Mouse (Mus musculus): ENCODE measurements around the gene Iqch.

DNA sequence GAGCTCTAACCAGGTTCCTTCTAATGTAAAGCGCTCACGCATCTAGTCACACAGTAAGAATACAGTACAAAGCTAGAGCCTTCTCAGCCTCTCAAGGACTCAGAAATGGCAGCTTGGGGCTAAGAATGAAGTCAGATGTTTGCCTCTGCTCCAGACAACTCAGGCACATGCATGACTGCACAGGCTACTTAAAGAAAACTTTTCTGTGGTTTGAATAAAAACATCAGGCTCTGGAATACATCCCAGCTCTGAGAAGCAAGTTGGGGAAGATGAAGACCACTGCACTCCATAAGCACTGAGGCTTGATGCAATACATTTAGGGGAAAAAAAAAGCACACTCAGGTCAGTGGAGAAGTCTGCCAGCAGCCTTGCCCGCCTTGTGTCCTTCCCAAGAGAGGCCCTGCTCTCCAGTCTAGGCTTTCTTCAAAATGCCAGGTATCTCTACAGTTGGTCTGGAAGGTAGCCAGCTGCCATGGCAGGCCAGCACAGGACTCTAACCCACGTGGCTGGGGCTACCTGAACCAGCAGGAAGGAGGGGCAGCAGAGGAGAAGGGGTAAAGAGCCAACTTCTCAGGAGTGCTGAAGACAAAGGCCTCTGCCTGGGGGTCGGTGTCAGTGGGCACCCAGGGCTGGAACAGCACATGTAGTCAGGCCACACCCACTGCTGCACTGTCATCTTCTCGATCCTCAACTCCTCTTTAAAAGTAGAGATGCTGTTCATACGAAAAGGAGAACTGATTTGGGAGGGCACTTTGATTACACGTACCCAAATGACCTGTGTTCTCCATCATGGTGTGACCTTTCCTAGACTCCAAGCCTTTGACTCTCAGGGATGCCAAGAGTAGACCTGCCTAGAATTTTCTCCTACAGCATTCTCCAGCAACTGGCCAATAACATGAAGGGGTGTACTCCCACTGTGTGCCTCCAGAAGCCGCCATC, 45.6 kb upstream of the Iqch start:
- TF ChIP-seq CTCF (IDR thresholded peaks at IDR 0.05; ENCODE audit: borderline replicate concordance, insufficient read depth, low read depth, low read length) = no peak
- TF ChIP-seq POLR2A (IDR thresholded peaks at IDR 0.05; ENCODE audit: borderline replicate concordance, insufficient read depth, low read length) = no peak
